8 mouse cellular contexts compared by ENCODE assay signal in genomic region chr9:65580401-65581256, GRCm38 (mm10). TPM values are rescaled to one million over a fixed set of nuclear protein-coding genes. Genes with fewer than 3 reads are reported as not detected.
A peak's percentile ranks its signal among the peaks of the same experiment; 100 is the strongest.
DNase-seq lines count a peak whose midpoint lies in the region; ATAC-seq lines count a peak whose summit lies in the region.

No protein-coding gene starts in this region.

- ATAC-seq in hindbrain, embryonic 13.5 days (ENCODE audit: low FRiP score), result peak; percentile 77

- H3K27me3 ChIP-seq in hindbrain, embryonic 13.5 days, result no peaks in the 10 kb centered on the region

- H3K79me2 ChIP-seq in macrophage (ENCODE audit: inconsistent target), result peaks cover 42% of the 10 kb centered on the region

- DNase-seq in T-cell, adult 2 months (ENCODE audit: low spot score), result peak; percentile 86
- peak; percentile 76 to 88 for DNase-seq in cerebellum, postnatal 25 days
- peak; percentile 45 to 71 for DNase-seq in frontal cortex, postnatal 25 days (ENCODE audit: low spot score in 2 of 2)
- peak; percentile 31 to 64 for DNase-seq in layer of hippocampus, postnatal 25 days (ENCODE audit: extremely low spot score in 1 of 2, low spot score in 1 of 2)
- peak; percentile 79 for DNase-seq in retina, postnatal 7 days (ENCODE audit: low read depth, low spot score)
- peak; percentile 75 for DNase-seq in urinary bladder, postnatal 25 days (ENCODE audit: low spot score)

- peaks cover 41% of the 10 kb centered on the region for H3K4me1 ChIP-seq in hindbrain, embryonic 13.5 days (replicated peaks)

- no peaks in the 10 kb centered on the region for H3K36me3 ChIP-seq in hindbrain, embryonic 13.5 days
- H3K36me3 ChIP-seq in macrophage (ENCODE audit: inconsistent target), result no peaks in the 10 kb centered on the region

- WGBS in hindbrain, embryonic 13.5 days, result 7% methylated on average over 29 of the region's 29 CpGs
- 2% methylated on average over 23 of the region's 29 CpGs for WGBS in macrophage (ENCODE audit: missing documents)

- H3K9me3 ChIP-seq in hindbrain, embryonic 13.5 days, result no peaks in the 10 kb centered on the region

- H3K4me2 ChIP-seq in hindbrain, embryonic 13.5 days, result peak overlapping the region; percentile 61

- peak overlapping the region; percentile 54 for H3K4me3 ChIP-seq in hindbrain, embryonic 13.5 days
- peak overlapping the region; percentile 28 for H3K4me3 ChIP-seq in macrophage (ENCODE audit: inconsistent target)

- H3K27ac ChIP-seq in hindbrain, embryonic 13.5 days, result peak overlapping the region; percentile 71
- H3K27ac ChIP-seq in macrophage, result peak overlapping the region; percentile 78

- peak overlapping the region; percentile 66 for H3K9ac ChIP-seq in hindbrain, embryonic 13.5 days

RNA-seq across cellular contexts. Expression of gene Plekho2, which starts 0.8 kb away (rescaled TPM):
- 5.8 and 7.6 TPM in 2 replicates for polyA plus RNA-seq in hindbrain, embryonic 13.5 days (2015; fragmentation: Nextera tagmentation; extraction: Ambion mirVana)
- total RNA-seq in layer of hippocampus, postnatal 25 days (2021), result 10 to 100 TPM; 11.3 to 13.7 TPM
- total RNA-seq in macrophage (2018; cell fraction: chromatin; rRNA removed), result 1,000 to 10,000 TPM in 1 of 26 experiments, 100 to 1,000 TPM in 25; 183 to 1,124 (median 419) TPM
- total RNA-seq in macrophage (2018; cell fraction: cytosol; rRNA removed), result 100 to 1,000 TPM; 261 to 438 (median 317) TPM
- total RNA-seq in macrophage (2018; cell fraction: nucleus; rRNA removed), result 1,000 to 10,000 TPM in 2 of 26 experiments, 100 to 1,000 TPM in 24; 284 to 1,133 (median 407) TPM
- 195 to 316 TPM (median 234 TPM) in 3 replicates for polyA plus RNA-seq in macrophage (2018)

RNA-seq across cellular contexts. Expression of gene Pif1, which starts 6.3 kb away (rescaled TPM):
- 3.8 and 4.4 TPM in 2 replicates for polyA plus RNA-seq in hindbrain, embryonic 13.5 days (2015; fragmentation: Nextera tagmentation; extraction: Ambion mirVana)
- under 1 TPM; 0.07 to 0.19 TPM for total RNA-seq in layer of hippocampus, postnatal 25 days (2021)
- 1 to 10 TPM in 14 of 26 experiments, under 1 TPM in 3, not detected in 9; 0.42 to 7.2 (median 1.2) TPM for total RNA-seq in macrophage (2018; cell fraction: chromatin; rRNA removed)
- total RNA-seq in macrophage (2018; cell fraction: cytosol; rRNA removed), result 1 to 10 TPM in 1 of 26 experiments, under 1 TPM in 19, not detected in 6; 0.03 to 1.3 (median 0.27) TPM
- total RNA-seq in macrophage (2018; cell fraction: nucleus; rRNA removed), result 1 to 10 TPM in 5 of 26 experiments, under 1 TPM in 17, not detected in 4; 0.12 to 3.1 (median 0.45) TPM
- polyA plus RNA-seq in macrophage (2018), result 0.51 to 0.53 TPM in 2 of 3 replicates, not detected in the other

RNA-seq across cellular contexts. Expression of gene Rbpms2, which starts 48.8 kb away (rescaled TPM):
- polyA plus RNA-seq in hindbrain, embryonic 13.5 days (2015; fragmentation: Nextera tagmentation; extraction: Ambion mirVana), result 5.0 and 5.4 TPM in 2 replicates
- total RNA-seq in layer of hippocampus, postnatal 25 days (2021), result 1 to 10 TPM; 2.8 to 2.9 TPM
- under 1 TPM in 3 of 26 experiments, not detected in 23; 0.44 to 0.67 (median 0.62) TPM for total RNA-seq in macrophage (2018; cell fraction: chromatin; rRNA removed)
- under 1 TPM in 15 of 26 experiments, not detected in 11; 0.07 to 0.52 (median 0.22) TPM for total RNA-seq in macrophage (2018; cell fraction: cytosol; rRNA removed)
- under 1 TPM in 3 of 26 experiments, not detected in 23; 0.36 to 0.56 (median 0.42) TPM for total RNA-seq in macrophage (2018; cell fraction: nucleus; rRNA removed)
- 0.14 to 0.42 TPM (median 0.28 TPM) in 3 replicates for polyA plus RNA-seq in macrophage (2018)

Comparison
In these comparisons a context has a peak if more than half of its experiments do, and no peak if none do; other contexts are left out.
1. Peak in every context shown above with its lines: DNase-seq, ATAC-seq, H3K4me3 ChIP-seq and H3K27ac ChIP-seq.
2. RNA of gene Plekho2, which starts 0.8 kb away (polyA plus RNA-seq): 195 to 316 TPM in macrophage; 5.8 to 7.6 TPM in hindbrain, embryonic 13.5 days; every median in the first group is over 10 times any median in the second.